Mouse (Mus musculus): ENCODE results near the gene Wscd1. TPM values are rescaled to one million over a fixed set of nuclear protein-coding genes. Genes with fewer than 3 reads are reported as not detected.

The Wscd1 gene
- 50.6 and 53.1 TPM in 2 replicates for polyA plus RNA-seq (2015; fragmentation: Nextera tagmentation; extraction: Ambion mirVana)

DNA sequence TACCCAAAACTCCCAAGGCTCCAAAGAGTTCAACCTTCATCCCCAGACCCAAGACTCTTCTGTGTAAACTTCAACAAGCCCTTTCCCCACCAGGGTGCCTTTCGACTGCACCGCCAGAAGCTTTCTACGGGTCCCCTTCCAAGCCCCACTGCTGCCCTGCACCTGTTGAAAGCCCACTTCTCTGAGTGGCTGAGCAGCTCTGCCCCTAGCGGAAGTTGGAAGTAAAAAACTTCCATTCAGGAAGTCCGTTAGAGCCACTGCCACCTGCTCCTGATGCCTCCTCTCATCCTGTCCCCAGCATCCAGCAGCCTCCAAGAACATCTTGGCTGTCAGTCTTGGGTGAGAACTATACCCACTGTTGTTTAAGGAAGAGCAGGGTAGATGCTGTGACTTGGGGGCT is at the start of gene Wscd1:
TSS of gene Wscd1 (plus strand) at position 250 of the 400 bp plus-strand sequence.
- 8% methylated on average over 5 of the region's 5 CpGs for WGBS
- ATAC-seq (ENCODE audit: low read depth), result no peak
- no peaks in the 10 kb centered on the region for H3K9me3 ChIP-seq

DNA sequence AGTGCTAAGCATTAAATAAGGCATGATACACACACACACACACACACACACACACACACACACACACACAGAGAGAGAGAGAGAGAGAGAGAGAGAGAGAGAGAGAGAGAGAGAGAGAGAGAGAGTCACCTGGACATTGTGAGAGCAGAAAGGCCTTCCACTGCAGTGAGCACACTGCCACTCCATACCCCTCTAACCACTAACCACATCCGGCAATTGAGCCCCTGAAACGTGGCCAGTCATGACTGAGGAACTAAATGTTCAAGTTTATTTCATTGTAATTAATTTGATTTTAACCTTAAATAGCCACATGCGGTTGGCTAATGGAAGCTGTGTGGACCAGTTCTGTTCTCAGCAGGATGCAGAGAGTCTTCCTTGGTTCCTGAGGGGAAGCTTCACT is 21.7 kb upstream of the Wscd1 start:
- Histone ChIP-seq H3K27ac (replicated peaks) (no peak overlapping the region), H3K9ac (no peak overlapping the region), H3K4me3 (no peak overlapping the region), H3K4me1 (replicated peaks) (peaks cover 14% of the 10 kb centered on the region), H3K9me3 (no peaks in the 10 kb centered on the region), H3K27me3 (no peaks in the 10 kb centered on the region), H3K4me2 (no peak overlapping the region), H3K36me3 (no peaks in the 10 kb centered on the region)
- no peak for ATAC-seq (ENCODE audit: low read depth)
- WGBS, result 68% methylated on average over 3 of the region's 3 CpGs

More for the DNA sequence above, at the start of gene Wscd1:
- Histone ChIP-seq H3K4me1 (replicated peaks) (peaks cover 42% of the 10 kb centered on the region), H3K4me2 (peak within 1 kb of the TSS; percentile 85), H3K27ac (replicated peaks) (peak within 1 kb of the TSS; percentile 86), H3K27me3 (no peaks in the 10 kb centered on the region), H3K36me3 (no peaks in the 10 kb centered on the region), H3K9ac (peak within 1 kb of the TSS; percentile 89), H3K4me3 (peak within 1 kb of the TSS; percentile 91)

DNA sequence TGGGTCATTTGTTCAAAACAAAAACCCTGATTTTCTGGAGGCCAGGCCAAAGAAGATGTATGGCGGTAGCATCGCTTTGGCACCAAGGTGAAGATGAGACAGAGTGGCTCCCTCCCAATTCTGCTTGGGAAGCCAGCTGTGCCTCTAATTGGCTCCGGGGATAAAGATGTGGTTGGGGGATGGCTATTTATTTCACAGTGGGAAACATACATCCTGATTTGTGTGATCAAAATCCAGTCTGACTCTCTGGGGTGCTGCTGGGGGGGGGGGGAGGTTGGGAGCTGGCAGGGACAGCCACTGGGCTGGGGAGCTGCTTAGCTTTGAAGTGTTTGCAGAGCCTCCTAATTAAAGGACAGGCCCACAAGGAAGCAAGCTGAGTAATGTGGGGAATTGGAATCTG is 20.4 kb upstream of the Wscd1 start:
- Histone ChIP-seq H3K27ac (replicated peaks) (no peak overlapping the region), H3K9ac (no peak overlapping the region), H3K4me3 (no peak overlapping the region), H3K36me3 (no peaks in the 10 kb centered on the region), H3K4me2 (no peak overlapping the region), H3K4me1 (replicated peaks) (peaks cover 14% of the 10 kb centered on the region), H3K9me3 (no peaks in the 10 kb centered on the region), H3K27me3 (no peaks in the 10 kb centered on the region)
- ATAC-seq (ENCODE audit: low read depth), result no peak
- 45% methylated on average over 3 of the region's 3 CpGs for WGBS

DNA sequence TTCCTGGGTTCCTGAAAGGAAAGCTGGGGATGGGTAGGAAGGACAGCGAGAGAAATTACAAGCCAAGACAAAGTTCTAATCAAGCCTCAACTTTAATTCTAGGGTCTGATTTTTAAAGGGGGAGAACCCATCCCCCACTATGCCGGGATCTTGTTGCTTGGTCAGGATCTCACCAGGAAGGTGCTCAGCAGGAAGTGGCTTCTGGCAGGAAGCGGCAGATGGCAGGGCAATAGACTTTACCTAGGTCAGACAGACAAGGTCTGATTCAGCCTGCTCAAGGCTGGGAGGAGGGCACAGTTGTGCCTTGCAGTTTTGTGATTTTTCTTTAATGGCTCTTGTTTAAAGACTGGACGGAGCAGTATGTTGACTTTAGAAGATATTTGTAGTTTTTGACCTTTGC is 15.9 kb upstream of the Wscd1 start:
- no peak for ATAC-seq (ENCODE audit: low read depth)
- Histone ChIP-seq H3K9me3 (no peaks in the 10 kb centered on the region), H3K36me3 (no peaks in the 10 kb centered on the region), H3K4me3 (no peak overlapping the region), H3K9ac (no peak overlapping the region), H3K27me3 (no peaks in the 10 kb centered on the region), H3K4me1 (replicated peaks) (peaks cover 35% of the 10 kb centered on the region), H3K27ac (replicated peaks) (no peak overlapping the region), H3K4me2 (no peak overlapping the region)
- WGBS, result 71% methylated on average over 4 of the region's 4 CpGs

DNA sequence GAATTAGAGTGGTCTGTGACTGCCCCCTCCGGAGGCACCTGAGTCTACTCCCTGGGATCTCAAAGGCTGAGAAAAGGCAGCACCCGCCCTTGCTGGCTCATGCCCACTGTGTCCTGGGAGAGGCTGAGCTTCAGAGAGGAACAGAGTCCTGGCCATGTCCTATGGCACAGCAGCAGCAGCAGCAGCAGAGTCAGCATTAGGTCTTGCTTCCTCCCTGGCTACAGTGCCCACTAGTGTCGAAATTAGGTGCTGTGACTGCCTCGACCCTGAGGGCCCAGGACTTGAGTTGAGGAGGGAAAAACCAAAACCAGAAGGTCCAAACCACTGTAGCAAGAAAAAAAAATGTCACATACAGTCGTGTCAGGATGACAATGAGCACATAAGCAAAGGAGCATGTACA is 12.6 kb upstream of the Wscd1 start:
- H3K9me3 ChIP-seq, result no peaks in the 10 kb centered on the region
- no peak overlapping the region for H3K4me2 ChIP-seq
- WGBS, result 36% methylated on average over 5 of the region's 5 CpGs
- H3K27ac ChIP-seq (replicated peaks), result no peak overlapping the region; the same call in 1 of the 2 replicates
- no peak overlapping the region for H3K9ac ChIP-seq
- H3K27me3 ChIP-seq, result no peaks in the 10 kb centered on the region
- no peaks in the 10 kb centered on the region for H3K36me3 ChIP-seq
- ATAC-seq (ENCODE audit: low read depth), result peak; percentile 75; the same call in 1 of the 2 replicates
- H3K4me1 ChIP-seq (replicated peaks), result peaks cover 28% of the 10 kb centered on the region
- H3K4me3 ChIP-seq, result no peak overlapping the region

DNA sequence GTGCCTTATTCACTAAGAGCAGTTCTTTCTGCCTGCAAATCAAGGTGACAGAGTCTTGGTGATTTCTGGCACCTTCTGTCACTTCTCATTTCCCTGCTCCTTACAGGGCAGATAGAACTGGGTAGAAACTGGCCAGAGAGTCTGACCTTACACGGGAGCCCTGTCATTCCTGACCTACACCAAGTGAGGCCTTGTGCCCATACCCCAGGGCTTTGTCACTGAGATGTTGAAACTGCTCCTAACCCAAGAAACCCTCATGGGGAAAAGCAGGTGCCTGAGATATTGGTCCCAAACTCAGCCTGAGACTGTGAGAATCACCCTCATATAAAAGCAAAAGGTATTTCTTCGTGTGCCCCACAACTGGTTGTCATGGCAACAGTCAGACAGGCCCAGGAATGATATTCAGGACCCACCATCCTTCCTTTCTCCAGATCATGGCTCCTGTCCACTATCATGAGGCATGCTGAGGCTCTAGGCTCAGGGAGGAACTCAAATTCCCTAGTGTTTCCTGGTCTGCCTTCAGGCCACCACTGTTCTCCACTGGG is 11.1 kb upstream of the Wscd1 start:
- H3K9ac ChIP-seq, result no peak overlapping the region
- no peak overlapping the region for H3K4me3 ChIP-seq
- WGBS, result 46% methylated on average over 2 of the region's 2 CpGs
- ATAC-seq (ENCODE audit: low read depth), result no peak
- no peaks in the 10 kb centered on the region for H3K27me3 ChIP-seq
- H3K27ac ChIP-seq (replicated peaks), result no peak overlapping the region
- no peak overlapping the region for H3K4me2 ChIP-seq
- H3K36me3 ChIP-seq, result no peaks in the 10 kb centered on the region
- peaks cover 28% of the 10 kb centered on the region for H3K4me1 ChIP-seq (replicated peaks)
- no peaks in the 10 kb centered on the region for H3K9me3 ChIP-seq

DNA sequence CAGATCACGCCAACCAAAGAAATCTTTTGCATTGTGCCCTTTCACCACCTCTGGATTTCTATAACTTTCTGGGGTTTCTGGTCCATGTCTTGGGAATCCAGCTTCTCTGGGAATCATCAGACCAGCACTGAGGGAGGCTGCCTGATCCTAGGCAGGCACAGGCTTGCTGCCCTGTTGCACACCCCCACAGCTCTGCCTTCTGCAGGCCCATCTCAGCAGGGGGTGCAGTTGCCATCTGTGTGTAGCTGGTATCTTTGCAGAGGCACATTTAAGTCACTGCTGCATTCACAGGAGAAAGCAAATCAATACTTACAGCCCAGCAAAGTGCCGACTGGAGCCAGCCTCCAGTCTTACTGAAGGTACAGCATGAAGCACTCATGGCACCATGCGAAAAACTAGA is 3.8 kb upstream of the Wscd1 start:
- Histone ChIP-seq H3K27ac (replicated peaks) (no peak overlapping the region), H3K27me3 (no peaks in the 10 kb centered on the region), H3K9me3 (no peaks in the 10 kb centered on the region), H3K4me2 (no peak overlapping the region), H3K36me3 (no peaks in the 10 kb centered on the region), H3K9ac (no peak overlapping the region), H3K4me1 (replicated peaks) (peaks cover 12% of the 10 kb centered on the region), H3K4me3 (no peak overlapping the region)
- ATAC-seq (ENCODE audit: low read depth), result no peak
- WGBS, result 83% methylated on average over 3 of the region's 3 CpGs

DNA sequence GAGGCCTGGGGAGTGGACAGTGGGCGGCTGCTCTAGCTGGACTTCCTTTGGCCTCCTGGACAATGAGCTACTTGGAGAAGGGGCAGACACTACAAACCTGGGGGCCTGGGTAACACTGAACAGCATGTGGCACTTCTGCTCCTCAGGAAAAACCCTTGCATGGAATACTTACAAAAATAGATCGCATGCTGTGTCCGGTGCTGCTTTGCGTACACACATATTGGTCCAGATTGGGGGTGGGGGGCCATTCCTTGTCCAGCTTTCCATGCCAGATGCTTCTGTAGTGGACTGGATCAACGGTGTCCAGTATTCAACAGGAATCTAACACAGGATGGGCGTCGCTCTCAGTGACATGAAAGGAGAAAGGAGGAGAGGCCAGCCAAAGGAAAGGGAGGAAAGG is 2.0 kb upstream of the Wscd1 start:
- Histone ChIP-seq H3K4me1 (replicated peaks) (peaks cover 23% of the 10 kb centered on the region), H3K27me3 (no peaks in the 10 kb centered on the region), H3K9me3 (no peaks in the 10 kb centered on the region), H3K36me3 (no peaks in the 10 kb centered on the region), H3K9ac (no peak overlapping the region), H3K27ac (replicated peaks) (no peak overlapping the region), H3K4me2 (no peak overlapping the region), H3K4me3 (no peak overlapping the region)
- no peak for ATAC-seq (ENCODE audit: low read depth)
- 65% methylated on average over 7 of the region's 7 CpGs for WGBS

DNA sequence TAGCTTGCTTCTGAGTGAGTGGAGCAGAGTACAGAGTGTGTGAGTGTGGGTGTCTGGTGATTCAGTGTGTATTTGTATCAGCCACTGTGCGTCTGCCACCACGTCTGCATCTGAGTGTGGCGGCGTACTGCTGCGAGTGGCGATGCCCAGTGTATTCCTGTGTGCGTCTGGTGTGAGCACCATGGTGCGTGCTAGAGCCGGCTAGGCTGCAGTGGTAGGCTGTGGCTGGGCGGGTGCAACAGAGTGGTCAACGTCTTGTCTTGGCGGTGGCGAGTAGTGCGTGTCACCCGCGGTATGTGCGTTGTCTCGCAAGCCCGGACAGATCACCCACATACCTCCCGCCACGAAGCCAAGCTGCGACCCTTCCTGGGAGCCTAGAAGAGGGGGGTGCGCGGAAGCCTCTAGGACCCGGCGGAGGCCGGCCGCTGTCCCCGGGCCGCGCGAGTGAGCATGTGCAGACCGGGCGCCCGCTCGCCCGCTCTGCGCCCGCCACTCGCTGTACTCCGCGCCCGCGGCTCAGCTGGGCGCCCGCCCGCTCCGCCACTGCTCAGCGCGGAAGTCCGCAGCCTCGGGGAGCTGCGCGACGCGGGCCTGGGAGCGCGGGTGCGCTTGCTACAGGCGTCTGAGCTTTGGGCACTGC is 934 bp downstream of the Wscd1 start:
- Histone ChIP-seq H3K4me1 (replicated peaks) (peaks cover 52% of the 10 kb centered on the region), H3K4me3 (peak overlapping the region; percentile 91), H3K9me3 (no peaks in the 10 kb centered on the region), H3K27ac (replicated peaks) (peak overlapping the region; percentile 86), H3K36me3 (no peaks in the 10 kb centered on the region), H3K4me2 (peak overlapping the region; percentile 85), H3K27me3 (no peaks in the 10 kb centered on the region), H3K9ac (peak overlapping the region; percentile 89)
- under 1% methylated on average over 60 of the region's 60 CpGs for WGBS
- ATAC-seq (ENCODE audit: low read depth), result peak; percentile 95

DNA sequence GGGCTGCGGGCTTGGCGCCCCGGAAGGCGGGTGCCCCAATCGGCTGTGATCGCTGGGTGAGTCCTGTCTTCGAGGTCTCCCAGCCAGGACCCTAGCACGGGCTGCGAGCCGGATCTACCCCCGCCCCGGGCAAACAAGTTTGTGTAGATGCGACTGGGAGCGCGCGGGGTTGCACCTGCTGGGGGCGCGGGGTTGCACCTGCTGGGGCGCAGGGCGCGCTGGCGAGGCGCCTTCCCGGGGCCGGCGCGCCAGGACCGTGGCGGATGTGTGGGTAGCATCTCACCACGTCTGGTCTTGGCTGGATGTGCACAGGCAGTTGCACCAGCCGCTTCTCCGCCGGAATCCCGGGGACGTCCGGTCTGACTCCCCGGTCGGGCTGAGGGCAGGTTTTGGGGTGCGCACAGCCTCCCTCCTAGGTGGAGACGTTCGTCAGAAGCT is 1.5 kb downstream of the Wscd1 start:
- Histone ChIP-seq H3K36me3 (no peaks in the 10 kb centered on the region), H3K4me3 (peak overlapping the region; percentile 91), H3K4me1 (replicated peaks) (peaks cover 57% of the 10 kb centered on the region), H3K9me3 (no peaks in the 10 kb centered on the region), H3K9ac (peak overlapping the region; percentile 89), H3K4me2 (peak overlapping the region; percentile 85), H3K27ac (replicated peaks) (peak overlapping the region; percentile 86), H3K27me3 (no peaks in the 10 kb centered on the region)
- WGBS, result under 1% methylated on average over 41 of the region's 41 CpGs
- ATAC-seq (ENCODE audit: low read depth), result peak; percentile 68

DNA sequence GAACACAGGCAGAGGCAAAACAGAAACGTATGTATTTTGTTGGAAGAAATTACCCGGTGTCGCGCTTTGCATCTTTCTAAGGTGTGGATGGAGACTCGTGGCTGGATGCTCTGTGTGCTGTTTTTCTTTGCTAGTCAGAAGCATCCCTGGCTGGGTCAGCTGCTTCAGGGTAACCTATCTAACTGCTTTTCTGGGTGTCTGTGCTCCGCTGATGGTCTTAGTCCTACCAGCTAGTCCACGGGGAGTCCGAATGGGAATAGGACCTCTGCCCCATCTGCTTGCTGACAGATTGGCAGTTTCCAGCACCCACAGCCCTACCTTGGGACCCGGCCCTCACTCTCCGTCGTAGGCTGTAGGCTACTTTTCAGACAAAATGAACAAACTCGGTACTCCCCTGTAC is 2.0 kb downstream of the Wscd1 start:
- H3K4me1 ChIP-seq (replicated peaks), result peaks cover 62% of the 10 kb centered on the region
- peak overlapping the region; percentile 91 for H3K4me3 ChIP-seq
- no peak for ATAC-seq (ENCODE audit: low read depth)
- 13% methylated on average over 12 of the region's 12 CpGs for WGBS
- no peaks in the 10 kb centered on the region for H3K36me3 ChIP-seq
- H3K9me3 ChIP-seq, result no peaks in the 10 kb centered on the region
- peak overlapping the region; percentile 89 for H3K9ac ChIP-seq
- no peaks in the 10 kb centered on the region for H3K27me3 ChIP-seq
- H3K27ac ChIP-seq (replicated peaks), result peak overlapping the region; percentile 86; the same call in 1 of the 2 replicates
- H3K4me2 ChIP-seq, result peak overlapping the region; percentile 85

DNA sequence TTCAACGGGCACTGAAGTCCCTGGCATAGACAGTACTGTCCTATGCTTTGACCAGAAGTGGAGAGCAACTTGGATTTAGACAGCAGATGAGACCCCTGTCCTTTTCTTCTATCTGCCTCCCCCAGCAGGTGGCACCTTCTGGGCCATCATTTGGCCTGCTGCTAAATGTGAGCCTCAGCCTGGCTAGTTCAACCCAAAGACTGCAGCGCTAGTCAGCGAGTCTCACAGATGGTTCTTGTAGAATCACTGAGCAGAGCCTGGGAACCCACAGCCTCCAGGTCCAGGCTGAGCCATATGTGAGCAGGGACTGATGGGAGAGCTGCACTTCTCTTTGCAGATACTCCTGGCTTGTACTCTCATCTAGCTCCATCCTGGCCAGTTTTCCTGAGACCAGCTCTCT is 2.9 kb downstream of the Wscd1 start:
- Histone ChIP-seq H3K9ac (peak overlapping the region; percentile 89), H3K27me3 (no peaks in the 10 kb centered on the region), H3K36me3 (no peaks in the 10 kb centered on the region), H3K27ac (replicated peaks) (no peak overlapping the region; the same call in 1 of the 2 replicates), H3K4me2 (peak overlapping the region; percentile 85), H3K4me3 (peak overlapping the region; percentile 91), H3K4me1 (replicated peaks) (peaks cover 70% of the 10 kb centered on the region), H3K9me3 (no peaks in the 10 kb centered on the region)
- 57% methylated on average over 3 of the region's 3 CpGs for WGBS
- no peak for ATAC-seq (ENCODE audit: low read depth)

Measured in neural tube, embryonic 13.5 days (tissue).